Mouse (Mus musculus) intestine, embryonic 16.5 days (tissue): ENCODE measurements at regions not wholly inside any gene's neighbourhood (a gene's known extent, or its start where the extent isn't known, plus 50 kb on each side); places are given as distances from the start of the nearest gene placed in this dataset.

Experiments
- ATAC-seq: fragments of 200-750 bp; cut with Nextera tagmentation; 2 replicates; pipeline ENCODE4 v1.8.0; 2017; ENCODE audit warnings: moderate TSS enrichment, moderate library complexity
- H3K27ac ChIP-seq: fragments of 300-500 bp; sonication (generic); 2 replicates; pipeline ENCODE4 v1.5.1; 2014; ENCODE audit warnings: mild to moderate bottlenecking, low read length
- H3K27me3 ChIP-seq: fragments of 300-500 bp; sonication (generic); replicated peaks from 2 replicates; pipeline ENCODE4 v1.6.1; 2014; ENCODE audit warnings: low read length, control low read depth, mixed read lengths; ENCODE audit not compliant: control insufficient read depth, insufficient read depth
- H3K36me3 ChIP-seq: fragments of 300-500 bp; sonication (generic); 2 replicates; pipeline ENCODE4 v1.6.1; 2014; ENCODE audit warnings: low read length, control low read depth; ENCODE audit not compliant: control insufficient read depth, insufficient read depth
- H3K4me1 ChIP-seq: fragments of 300-500 bp; sonication (generic); 2 replicates; pipeline ENCODE4 v1.6.1; 2014; ENCODE audit warnings: low read length, control low read depth, mixed read lengths; ENCODE audit not compliant: control insufficient read depth, insufficient read depth
- H3K4me2 ChIP-seq: fragments of 300-500 bp; sonication (generic); 2 replicates; pipeline ENCODE4 v1.6.1; 2014; ENCODE audit warnings: low read depth, low read length, control low read depth
- H3K4me3 ChIP-seq: fragments of 300-500 bp; sonication (generic); 2 replicates; pipeline ENCODE4 v1.5.1; 2014; ENCODE audit warnings: mild to moderate bottlenecking, low read length
- H3K9ac ChIP-seq: fragments of 300-500 bp; sonication (generic); 2 replicates; pipeline ENCODE4 v1.6.1; 2014; ENCODE audit warnings: low read depth, low read length
- H3K9me3 ChIP-seq: fragments of 300-500 bp; sonication (generic); 2 replicates; pipeline ENCODE4 v1.6.1; 2016; ENCODE audit warnings: low read length, control low read depth; ENCODE audit not compliant: control insufficient read depth
- WGBS: fragments of 180-500 bp; shearing (Covaris S2); extraction: QIAGEN DNeasy Blood & Tissue Kit; methylation state at CpG from one replicate; pipeline ENCODE4 v1.1.7; 2014; 5-methylcytosine and 5-hydroxymethylcytosine counted together

DNA sequence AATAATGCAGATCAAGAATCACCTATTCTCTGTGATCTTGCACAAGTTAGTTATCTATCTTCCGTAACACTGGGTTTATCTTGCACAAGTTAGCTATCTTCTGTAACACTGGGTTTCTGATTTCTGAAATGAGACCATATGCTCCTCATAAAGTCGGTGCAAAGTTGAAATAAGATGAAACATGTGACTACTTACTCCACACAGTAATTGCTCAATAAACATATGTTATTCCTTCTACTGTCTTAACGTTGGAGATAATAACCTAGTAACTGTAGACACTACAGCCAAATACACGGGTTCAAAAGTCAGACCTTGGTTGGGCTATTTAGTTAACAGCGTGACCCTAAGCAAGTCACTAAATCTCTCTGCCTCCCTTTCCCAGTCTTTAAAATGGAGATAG is 65.8 kb upstream of the Atp11b start:
- Histone ChIP-seq H3K4me3 (no peak overlapping the region), H3K4me2 (no peak overlapping the region), H3K27me3 (no peaks in the 10 kb centered on the region), H3K36me3 (no peaks in the 10 kb centered on the region), H3K9me3 (no peaks in the 10 kb centered on the region), H3K27ac (no peak overlapping the region; the same call in 1 of the 2 replicates), H3K9ac (no peak overlapping the region), H3K4me1 (no peaks in the 10 kb centered on the region)
- 64% methylated on average over 5 of the region's 5 CpGs for WGBS
- peak; percentile 85 for ATAC-seq

DNA sequence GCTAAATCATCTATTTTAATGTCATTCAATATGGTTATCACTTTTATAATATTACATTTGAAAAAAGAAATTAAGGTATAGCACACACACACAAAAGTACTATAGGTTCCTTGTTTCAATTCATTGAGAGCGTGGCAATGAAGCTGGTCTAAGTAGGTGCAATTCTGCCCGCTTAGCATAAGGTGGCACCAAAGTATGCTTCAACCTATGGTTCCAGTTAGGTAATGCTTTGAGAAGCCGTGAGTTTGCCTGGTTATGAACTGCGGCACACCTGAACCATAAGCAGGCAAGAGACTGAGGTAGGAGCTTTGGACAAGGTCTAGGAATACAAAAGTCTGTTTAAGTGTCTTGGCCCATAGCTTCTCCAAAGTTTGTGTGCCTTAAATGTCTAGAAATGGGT is 65.1 kb upstream of the Atp11b start:
- 14% methylated on average over 4 of the region's 4 CpGs for WGBS
- peak; percentile 67 for ATAC-seq
- H3K4me3 ChIP-seq: no peak overlapping the region
- no peak overlapping the region for H3K4me2 ChIP-seq
- H3K9me3 ChIP-seq: no peaks in the 10 kb centered on the region
- H3K36me3 ChIP-seq: no peaks in the 10 kb centered on the region
- no peak overlapping the region for H3K9ac ChIP-seq
- no peaks in the 10 kb centered on the region for H3K27me3 ChIP-seq
- no peak overlapping the region for H3K27ac ChIP-seq
- H3K4me1 ChIP-seq: no peaks in the 10 kb centered on the region

DNA sequence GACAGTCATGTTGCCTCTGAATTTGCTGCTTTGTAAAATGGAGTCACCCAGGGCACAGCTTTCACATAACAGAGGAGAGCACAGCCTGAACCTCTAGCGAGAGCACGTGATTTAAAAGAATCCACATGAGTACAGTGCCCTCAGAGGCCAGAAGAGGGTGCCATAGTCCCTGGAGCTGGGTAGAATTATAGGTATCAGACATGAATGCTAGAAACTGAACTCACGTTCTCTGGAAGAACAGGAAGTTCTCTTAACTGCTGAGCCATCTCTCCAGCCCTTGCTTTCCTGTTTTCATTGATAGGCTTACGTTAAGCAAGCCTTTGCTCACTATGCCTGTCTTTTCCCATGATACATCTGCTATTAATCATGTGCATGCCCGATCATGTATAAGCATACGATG is 60.9 kb upstream of the Atp11b start:
- H3K27ac ChIP-seq: no peak overlapping the region
- no peak overlapping the region for H3K4me3 ChIP-seq
- H3K9ac ChIP-seq: no peak overlapping the region
- ATAC-seq: peak; percentile 76
- no peaks in the 10 kb centered on the region for H3K27me3 ChIP-seq
- H3K4me1 ChIP-seq: no peaks in the 10 kb centered on the region
- H3K9me3 ChIP-seq: no peaks in the 10 kb centered on the region
- no peak overlapping the region for H3K4me2 ChIP-seq
- no peaks in the 10 kb centered on the region for H3K36me3 ChIP-seq
- whole genome bisulfite sequencing: 40% methylated on average over 6 of the region's 6 CpGs

DNA sequence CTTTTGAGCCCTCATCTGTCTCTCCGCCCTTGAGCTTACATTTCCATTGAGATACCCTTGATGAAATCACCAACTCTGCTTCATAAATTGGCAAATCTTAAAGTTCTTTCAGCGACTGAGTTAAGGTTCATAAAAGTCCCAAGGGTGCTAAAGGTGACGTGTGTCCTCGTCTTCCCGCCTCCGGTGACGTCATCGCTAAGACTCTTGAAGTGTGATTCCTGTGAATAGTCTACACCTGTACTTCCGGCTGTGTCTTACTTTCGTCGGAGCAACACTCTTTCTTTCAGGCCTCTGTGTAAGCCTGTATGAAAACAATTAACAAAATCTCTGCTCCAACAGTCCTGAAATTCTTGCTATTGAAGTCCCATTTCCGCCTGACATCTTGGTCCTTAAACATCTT is 60.4 kb upstream of the Atp11b start:
- no peaks in the 10 kb centered on the region for H3K9me3 ChIP-seq
- no peaks in the 10 kb centered on the region for H3K27me3 ChIP-seq
- no peak overlapping the region for H3K9ac ChIP-seq
- 86% methylated on average over 12 of the region's 12 CpGs for WGBS
- H3K4me2 ChIP-seq: no peak overlapping the region
- H3K4me3 ChIP-seq: no peak overlapping the region
- no peaks in the 10 kb centered on the region for H3K36me3 ChIP-seq
- no peak overlapping the region for H3K27ac ChIP-seq
- no peak for ATAC-seq
- no peaks in the 10 kb centered on the region for H3K4me1 ChIP-seq

DNA sequence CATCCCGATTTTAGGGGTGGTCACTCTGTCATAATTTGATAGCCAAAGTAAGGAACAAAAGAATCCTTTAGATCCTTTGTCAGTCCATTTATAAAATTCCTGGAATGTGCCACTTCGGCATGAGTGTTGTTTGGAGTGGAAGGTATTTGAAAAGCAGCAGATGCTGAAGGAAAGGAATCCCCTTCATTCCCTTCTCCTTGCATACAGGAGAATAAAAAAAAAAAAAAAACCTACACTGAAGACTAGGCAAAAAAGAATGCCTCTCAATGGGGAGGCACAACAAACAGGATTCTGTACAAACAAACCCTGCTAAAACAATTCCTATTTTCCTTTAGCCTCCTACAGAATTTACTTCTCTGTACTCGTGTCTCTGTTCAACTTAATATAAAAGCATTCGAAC is 59.7 kb upstream of the Atp11b start:
- no peaks in the 10 kb centered on the region for H3K4me1 ChIP-seq
- no peaks in the 10 kb centered on the region for H3K27me3 ChIP-seq
- 63% methylated on average over 4 of the region's 4 CpGs for WGBS
- no peak overlapping the region for H3K4me2 ChIP-seq
- H3K9ac ChIP-seq: no peak overlapping the region
- H3K27ac ChIP-seq: no peak overlapping the region
- no peaks in the 10 kb centered on the region for H3K9me3 ChIP-seq
- H3K4me3 ChIP-seq: no peak overlapping the region
- no peaks in the 10 kb centered on the region for H3K36me3 ChIP-seq
- ATAC-seq: no peak

DNA sequence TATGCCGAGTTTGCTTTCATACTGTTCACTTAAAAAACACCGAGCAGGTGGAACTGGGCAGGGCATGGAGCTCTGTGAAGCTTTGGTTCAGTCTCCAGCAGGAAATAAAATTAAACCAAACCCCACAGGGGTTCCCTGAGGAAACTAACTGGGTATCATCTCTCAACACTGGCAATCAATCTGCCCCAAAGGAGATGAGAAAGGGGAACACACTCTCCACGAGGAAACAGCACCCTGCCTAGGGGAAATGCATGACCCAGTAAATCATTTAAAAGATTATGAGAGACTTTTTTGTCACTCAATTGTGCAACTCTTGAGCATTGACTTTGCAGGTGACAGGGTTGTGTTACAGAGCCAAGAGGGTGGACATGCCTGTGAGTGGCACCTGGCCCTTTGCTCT is 58.0 kb upstream of the Atp11b start:
- Histone ChIP-seq H3K27ac (no peak overlapping the region), H3K9me3 (no peaks in the 10 kb centered on the region), H3K4me3 (no peak overlapping the region), H3K4me1 (no peaks in the 10 kb centered on the region), H3K9ac (no peak overlapping the region), H3K36me3 (no peaks in the 10 kb centered on the region), H3K27me3 (no peaks in the 10 kb centered on the region), H3K4me2 (no peak overlapping the region)
- ATAC-seq: no peak
- 67% methylated on average over 3 of the region's 3 CpGs for WGBS

DNA sequence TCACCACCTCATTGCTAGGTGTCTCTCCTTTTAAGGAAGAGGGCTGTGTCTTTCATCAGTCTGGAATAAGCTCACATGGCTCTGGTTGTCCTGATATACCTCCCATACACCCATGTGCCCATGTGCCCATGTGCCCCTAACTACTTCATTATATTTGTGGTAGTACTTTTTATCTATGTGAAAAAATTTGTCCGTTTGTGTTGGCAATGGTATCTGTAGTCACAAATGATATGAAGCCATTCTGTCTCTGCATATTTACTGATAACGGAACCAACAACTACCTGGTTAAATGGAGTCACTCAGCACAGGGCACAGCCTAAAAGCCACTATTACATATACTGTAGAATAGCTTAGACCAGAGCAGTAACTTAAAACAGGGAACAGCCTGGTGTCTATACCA is 54.6 kb upstream of the Atp11b start:
- Histone ChIP-seq H3K4me3 (no peak overlapping the region), H3K36me3 (no peaks in the 10 kb centered on the region)
- 85% methylated on average over 2 of the region's 2 CpGs for WGBS

DNA sequence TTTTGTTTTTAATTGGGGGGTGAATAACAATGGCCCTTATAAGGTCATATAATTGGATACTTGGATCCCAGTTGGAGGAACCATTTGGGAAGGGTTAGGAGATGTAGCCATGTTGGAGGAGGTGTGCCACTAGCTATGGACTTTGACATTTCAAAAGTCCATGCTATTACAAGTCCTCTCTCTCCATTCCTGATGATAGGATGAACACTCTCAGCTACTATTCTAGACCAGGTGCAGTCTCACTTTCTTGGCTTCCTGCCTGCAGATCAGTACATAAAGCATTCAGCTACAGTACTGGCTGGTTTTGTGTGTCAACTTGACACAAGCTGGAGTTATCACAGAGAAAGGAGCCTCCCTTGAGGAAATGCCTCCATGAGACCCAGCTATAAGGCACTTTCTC is 53.9 kb upstream of the Atp11b start:
- Histone ChIP-seq H3K27ac (no peak overlapping the region), H3K9ac (no peak overlapping the region), H3K4me3 (no peak overlapping the region), H3K9me3 (no peaks in the 10 kb centered on the region), H3K27me3 (no peaks in the 10 kb centered on the region), H3K4me1 (no peaks in the 10 kb centered on the region), H3K4me2 (no peak overlapping the region), H3K36me3 (no peaks in the 10 kb centered on the region)
- peak; percentile 53 for ATAC-seq

More for the DNA sequence above, 54.6 kb upstream of the Atp11b start:
- Histone ChIP-seq H3K27ac (no peak overlapping the region), H3K27me3 (no peaks in the 10 kb centered on the region), H3K9ac (no peak overlapping the region), H3K4me1 (no peaks in the 10 kb centered on the region), H3K4me2 (no peak overlapping the region), H3K9me3 (no peaks in the 10 kb centered on the region)
- ATAC-seq: no peak

DNA sequence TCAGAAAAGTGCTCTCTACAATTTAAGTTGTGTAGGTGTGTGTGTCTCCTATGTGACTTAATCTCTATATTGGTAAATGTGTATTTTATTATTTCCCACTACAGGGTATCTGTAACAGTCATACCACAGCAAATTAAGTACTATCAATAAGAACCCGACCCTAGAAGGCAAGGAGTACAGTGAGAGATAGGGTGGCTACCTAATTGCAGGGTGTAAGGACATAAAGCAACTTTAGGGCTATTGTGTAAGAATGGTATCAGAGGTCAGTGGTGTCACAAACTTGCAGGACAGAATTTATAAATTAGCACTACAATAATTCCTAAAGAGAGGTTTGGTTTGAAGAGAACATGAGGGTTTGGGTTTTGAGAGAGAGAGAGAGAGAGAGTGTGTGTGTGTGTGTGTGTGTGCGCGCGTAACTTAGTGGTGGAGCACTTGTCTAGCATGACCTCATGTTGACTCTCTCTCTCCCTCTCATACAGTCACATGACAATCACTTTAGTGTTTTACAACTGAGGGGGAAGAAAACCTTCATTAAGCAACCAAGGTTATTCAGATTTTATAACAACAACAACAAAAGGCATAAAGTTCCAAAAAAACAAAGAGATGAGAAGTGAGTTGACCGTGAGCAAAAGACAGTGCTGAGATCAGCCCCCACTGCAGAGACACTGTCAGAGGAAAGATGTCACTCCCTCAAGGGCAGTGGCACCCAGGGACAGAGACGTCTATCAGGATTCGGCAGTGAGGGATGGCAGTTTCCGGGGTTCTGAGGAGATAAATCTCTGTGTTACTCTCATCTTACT is 50.2 kb upstream of the Atp11b start:
- Histone ChIP-seq H3K4me2 (no peak overlapping the region), H3K27me3 (no peaks in the 10 kb centered on the region), H3K9ac (no peak overlapping the region), H3K36me3 (no peaks in the 10 kb centered on the region), H3K27ac (peak overlapping the region; percentile 23; the same call in 1 of the 2 replicates), H3K4me1 (no peaks in the 10 kb centered on the region), H3K9me3 (no peaks in the 10 kb centered on the region), H3K4me3 (no peak overlapping the region)
- peak; percentile 84 for ATAC-seq
- WGBS: 59% methylated on average over 8 of the region's 8 CpGs
